Mouse (Mus musculus): ENCODE measurements at regions not wholly inside any gene's neighbourhood (a gene's known extent, or its start where the extent isn't known, plus 50 kb on each side); places are given as distances from the start of the nearest gene placed in this dataset.

DNA sequence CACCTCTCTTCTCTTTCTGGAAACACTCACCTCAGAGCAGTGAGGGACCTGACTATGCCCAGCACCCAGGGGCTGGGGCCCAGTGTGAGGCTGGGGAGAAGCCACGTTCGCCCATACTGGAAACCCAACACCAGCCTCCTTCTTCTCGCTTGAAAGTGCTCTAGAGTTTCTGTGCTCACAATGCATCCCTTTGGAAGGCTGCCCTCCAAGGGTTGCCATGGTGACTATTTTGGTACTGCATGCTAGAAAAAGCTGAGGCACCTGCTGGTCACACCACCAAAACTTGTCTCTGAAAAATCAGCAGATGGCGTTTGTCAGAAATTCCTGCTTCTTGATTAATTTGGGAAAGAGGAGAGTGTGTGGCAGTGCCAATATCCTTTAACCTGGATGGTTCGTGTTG lies 134.2 kb downstream of the Sec61b start:
- Histone ChIP-seq H3K27me3 (ENCODE audit: control insufficient read depth, insufficient read depth, low read length) (no peaks in the 10 kb centered on the region), H3K4me1 (ENCODE audit: control insufficient read depth, insufficient read depth, low read length) (0 out of 2 replicates have a peak, but pooled peaks cover 3% of the 10 kb centered on the region), H3K9me3 (ENCODE audit: control insufficient read depth, low read length) (no peaks in the 10 kb centered on the region), H3K36me3 (ENCODE audit: control insufficient read depth, insufficient read depth, low read length) (no peaks in the 10 kb centered on the region), H3K4me3 (ENCODE audit: low read depth, low read length) (no peak overlapping the region), H3K27ac (ENCODE audit: low read depth, low read length) (no peak overlapping the region), H3K9ac (ENCODE audit: low read length) (no peak overlapping the region), H3K4me2 (no peak overlapping the region)
- 49% methylated on average over 5 of the region's 5 CpGs for WGBS
- no peak for ATAC-seq (ENCODE audit: low FRiP score)
- DNase-seq (ENCODE audit: low spot score, missing footprints), result no peak

- 0 out of 2 replicates have a peak, but pooled peaks cover 3% of the 10 kb centered on the region for H3K4me1 ChIP-seq (ENCODE audit: control insufficient read depth, insufficient read depth, low read length)
- H3K36me3 ChIP-seq (ENCODE audit: control insufficient read depth, insufficient read depth, low read length), result no peaks in the 10 kb centered on the region
- 75% methylated on average over 5 of the region's 5 CpGs for WGBS
- H3K27ac ChIP-seq (ENCODE audit: low read depth, low read length), result no peak overlapping the region
- no peak overlapping the region for H3K4me2 ChIP-seq
- no peaks in the 10 kb centered on the region for H3K9me3 ChIP-seq (ENCODE audit: control insufficient read depth, low read length)
- DNase-seq (ENCODE audit: low spot score, missing footprints) (no peak), ATAC-seq (ENCODE audit: low FRiP score) (no peak)
- no peak overlapping the region for H3K4me3 ChIP-seq (ENCODE audit: low read depth, low read length)
- no peak overlapping the region for H3K9ac ChIP-seq (ENCODE audit: low read length)
- no peaks in the 10 kb centered on the region for H3K27me3 ChIP-seq (ENCODE audit: control insufficient read depth, insufficient read depth, low read length)
Measured at GRCm38 (mm10) chr4:47610913-47611312, 136.5 kb downstream of the Sec61b start.

- Histone ChIP-seq H3K27ac (ENCODE audit: low read depth, low read length) (no peak overlapping the region), H3K36me3 (ENCODE audit: control insufficient read depth, insufficient read depth, low read length) (no peaks in the 10 kb centered on the region), H3K4me1 (ENCODE audit: control insufficient read depth, insufficient read depth, low read length) (no peaks in the 10 kb centered on the region), H3K9me3 (ENCODE audit: control insufficient read depth, low read length) (no peaks in the 10 kb centered on the region), H3K9ac (ENCODE audit: low read length) (no peak overlapping the region), H3K4me2 (no peak overlapping the region), H3K27me3 (ENCODE audit: control insufficient read depth, insufficient read depth, low read length) (no peaks in the 10 kb centered on the region), H3K4me3 (ENCODE audit: low read depth, low read length) (no peak overlapping the region)
- no peak for DNase-seq (ENCODE audit: low spot score, missing footprints)
- 86% methylated on average over 3 of the region's 3 CpGs for WGBS
- no peak for ATAC-seq (ENCODE audit: low FRiP score)
Measured at GRCm38 (mm10) chr4:47616525-47616924, 142.1 kb downstream of the Sec61b start.

- no peak overlapping the region for H3K27ac ChIP-seq (ENCODE audit: low read depth, low read length)
- no peaks in the 10 kb centered on the region for H3K9me3 ChIP-seq (ENCODE audit: control insufficient read depth, low read length)
- H3K4me3 ChIP-seq (ENCODE audit: low read depth, low read length), result no peak overlapping the region
- H3K36me3 ChIP-seq (ENCODE audit: control insufficient read depth, insufficient read depth, low read length), result no peaks in the 10 kb centered on the region
- no peaks in the 10 kb centered on the region for H3K4me1 ChIP-seq (ENCODE audit: control insufficient read depth, insufficient read depth, low read length)
- ATAC-seq (ENCODE audit: low FRiP score) (no peak), DNase-seq (ENCODE audit: low spot score, missing footprints) (no peak)
- H3K9ac ChIP-seq (ENCODE audit: low read length), result no peak overlapping the region
- H3K27me3 ChIP-seq (ENCODE audit: control insufficient read depth, insufficient read depth, low read length), result no peaks in the 10 kb centered on the region
- no peak overlapping the region for H3K4me2 ChIP-seq
- 84% methylated on average over 3 of the region's 3 CpGs for WGBS
Measured at GRCm38 (mm10) chr4:47620700-47621099, 146.2 kb downstream of the Sec61b start.

DNA sequence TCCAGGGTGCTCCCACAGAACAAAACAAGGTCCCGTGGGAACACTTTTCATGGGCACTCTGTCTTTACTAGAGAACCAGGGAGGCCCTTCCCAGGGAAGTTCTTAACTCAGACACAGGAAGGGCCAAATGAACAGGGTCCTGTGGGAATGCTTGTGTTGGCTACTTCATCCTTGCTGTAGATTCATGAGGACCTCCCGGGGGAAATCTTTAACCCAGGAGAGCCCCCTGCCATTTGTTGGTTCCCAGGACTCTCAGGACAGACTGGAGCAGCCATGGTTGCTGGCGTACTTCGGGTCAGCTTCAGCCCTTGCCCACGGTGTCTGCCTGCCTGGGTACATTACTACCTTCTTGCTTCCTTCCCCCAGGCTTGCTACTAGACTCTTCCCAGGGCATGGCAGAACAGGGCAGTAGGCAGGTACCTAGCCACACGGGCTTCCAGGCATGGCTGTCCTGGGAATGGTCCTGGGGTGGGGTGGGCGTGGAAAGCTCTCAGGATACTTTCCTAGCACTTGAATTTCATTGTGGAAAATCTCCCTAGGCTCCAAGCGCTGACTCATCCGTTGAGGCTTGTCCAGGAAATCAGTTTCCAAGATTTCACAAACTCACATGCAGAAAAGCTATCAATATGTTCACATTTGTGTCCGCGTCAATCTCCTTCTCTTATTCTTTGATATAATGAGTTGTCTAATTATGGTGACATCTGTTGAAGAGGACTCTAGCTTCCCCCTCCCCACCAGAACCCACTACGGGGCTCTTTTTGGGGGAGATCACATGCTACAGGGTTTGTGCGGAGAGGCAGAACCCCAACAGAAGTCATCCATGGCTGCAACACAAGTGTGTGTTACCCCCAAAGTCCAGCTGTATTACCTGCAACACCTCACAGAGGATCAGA lies 148.6 kb downstream of the Sec61b start:
- H3K27me3 ChIP-seq (ENCODE audit: control insufficient read depth, insufficient read depth, low read length), result no peaks in the 10 kb centered on the region
- DNase-seq (ENCODE audit: low spot score, missing footprints) (no peak), ATAC-seq (ENCODE audit: low FRiP score) (no peak)
- no peaks in the 10 kb centered on the region for H3K9me3 ChIP-seq (ENCODE audit: control insufficient read depth, low read length)
- H3K4me1 ChIP-seq (ENCODE audit: control insufficient read depth, insufficient read depth, low read length), result no peaks in the 10 kb centered on the region
- H3K36me3 ChIP-seq (ENCODE audit: control insufficient read depth, insufficient read depth, low read length), result no peaks in the 10 kb centered on the region
- no peak overlapping the region for H3K27ac ChIP-seq (ENCODE audit: low read depth, low read length)
- H3K4me3 ChIP-seq (ENCODE audit: low read depth, low read length), result no peak overlapping the region
- 93% methylated on average over 13 of the region's 13 CpGs for WGBS
- no peak overlapping the region for H3K9ac ChIP-seq (ENCODE audit: low read length)
- H3K4me2 ChIP-seq, result no peak overlapping the region

- Histone ChIP-seq H3K9ac (ENCODE audit: low read length) (no peak overlapping the region), H3K9me3 (ENCODE audit: control insufficient read depth, low read length) (no peaks in the 10 kb centered on the region), H3K27me3 (ENCODE audit: control insufficient read depth, insufficient read depth, low read length) (no peaks in the 10 kb centered on the region), H3K4me1 (ENCODE audit: control insufficient read depth, insufficient read depth, low read length) (no peaks in the 10 kb centered on the region), H3K4me3 (ENCODE audit: low read depth, low read length) (no peak overlapping the region), H3K27ac (ENCODE audit: low read depth, low read length) (no peak overlapping the region), H3K36me3 (ENCODE audit: control insufficient read depth, insufficient read depth, low read length) (no peaks in the 10 kb centered on the region), H3K4me2 (no peak overlapping the region)
- DNase-seq (ENCODE audit: low spot score, missing footprints) (no peak), ATAC-seq (ENCODE audit: low FRiP score) (no peak)
- WGBS, result 76% methylated on average over 8 of the region's 8 CpGs
Measured at GRCm38 (mm10) chr4:47630006-47630405, 155.5 kb downstream of the Sec61b start.

- no peaks in the 10 kb centered on the region for H3K9me3 ChIP-seq (ENCODE audit: control insufficient read depth, low read length)
- ATAC-seq (ENCODE audit: low FRiP score) (no peak), DNase-seq (ENCODE audit: low spot score, missing footprints) (no peak)
- no peaks in the 10 kb centered on the region for H3K36me3 ChIP-seq (ENCODE audit: control insufficient read depth, insufficient read depth, low read length)
- no peak overlapping the region for H3K4me2 ChIP-seq
- no peak overlapping the region for H3K4me3 ChIP-seq (ENCODE audit: low read depth, low read length)
- H3K27ac ChIP-seq (ENCODE audit: low read depth, low read length), result no peak overlapping the region
- WGBS, result 68% methylated on average over 1 of the region's 1 CpGs
- H3K9ac ChIP-seq (ENCODE audit: low read length), result no peak overlapping the region
- no peaks in the 10 kb centered on the region for H3K4me1 ChIP-seq (ENCODE audit: control insufficient read depth, insufficient read depth, low read length)
- no peaks in the 10 kb centered on the region for H3K27me3 ChIP-seq (ENCODE audit: control insufficient read depth, insufficient read depth, low read length)
Measured at GRCm38 (mm10) chr4:47630427-47630826, 156.0 kb downstream of the Sec61b start.

DNA sequence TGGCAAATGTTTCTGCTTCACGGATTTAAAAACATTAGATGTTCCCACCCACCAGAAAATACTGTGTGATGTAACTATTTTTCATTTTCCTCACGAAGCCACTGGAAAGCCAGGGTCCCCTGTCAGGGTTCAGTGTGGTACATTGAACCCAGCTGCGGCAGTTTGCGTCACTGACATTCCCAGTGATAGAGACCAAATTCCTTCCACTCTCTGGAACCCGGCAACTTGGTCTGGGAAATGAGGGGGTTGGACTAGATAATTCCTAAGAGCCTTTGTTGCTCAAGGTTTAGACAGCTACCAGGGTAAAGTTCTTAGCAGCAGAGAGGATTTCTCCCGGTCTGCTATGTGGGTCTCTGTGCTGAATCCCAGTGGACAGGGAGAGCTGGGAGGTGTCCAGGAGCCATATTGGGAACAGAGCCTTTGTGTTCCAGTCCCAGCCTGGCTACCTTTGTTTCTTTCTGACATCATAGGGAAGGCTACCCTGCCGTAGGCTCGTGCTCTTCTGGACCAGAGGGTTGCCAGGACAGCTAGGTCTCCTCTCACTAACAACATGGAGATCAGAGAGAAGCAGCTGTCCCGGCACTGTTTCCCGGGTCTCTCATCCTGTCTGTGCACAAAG lies 164.5 kb downstream of the Sec61b start:
- no peak overlapping the region for H3K4me3 ChIP-seq (ENCODE audit: low read depth, low read length)
- no peaks in the 10 kb centered on the region for H3K9me3 ChIP-seq (ENCODE audit: control insufficient read depth, low read length)
- H3K9ac ChIP-seq (ENCODE audit: low read length), result no peak overlapping the region
- H3K27me3 ChIP-seq (ENCODE audit: control insufficient read depth, insufficient read depth, low read length), result no peaks in the 10 kb centered on the region
- no peaks in the 10 kb centered on the region for H3K4me1 ChIP-seq (ENCODE audit: control insufficient read depth, insufficient read depth, low read length)
- 46% methylated on average over 10 of the region's 10 CpGs for WGBS
- no peak overlapping the region for H3K4me2 ChIP-seq
- DNase-seq (ENCODE audit: low spot score, missing footprints), result no peak
- H3K36me3 ChIP-seq (ENCODE audit: control insufficient read depth, insufficient read depth, low read length), result no peaks in the 10 kb centered on the region
- ATAC-seq (ENCODE audit: low FRiP score), result peak; percentile 67; the same call in 1 of the 2 replicates
- H3K27ac ChIP-seq (ENCODE audit: low read depth, low read length), result no peak overlapping the region

GRCm38 (mm10) chr4:47645093-47645492 lies 170.6 kb downstream of the Sec61b start:
- ATAC-seq (ENCODE audit: low FRiP score) (no peak), DNase-seq (ENCODE audit: low spot score, missing footprints) (no peak)
- Histone ChIP-seq H3K27me3 (ENCODE audit: control insufficient read depth, insufficient read depth, low read length) (no peaks in the 10 kb centered on the region), H3K9ac (ENCODE audit: low read length) (no peak overlapping the region), H3K9me3 (ENCODE audit: control insufficient read depth, low read length) (peaks cover 4% of the 10 kb centered on the region; the same call in 1 of the 2 replicates), H3K4me1 (ENCODE audit: control insufficient read depth, insufficient read depth, low read length) (no peaks in the 10 kb centered on the region), H3K36me3 (ENCODE audit: control insufficient read depth, insufficient read depth, low read length) (no peaks in the 10 kb centered on the region), H3K27ac (ENCODE audit: low read depth, low read length) (no peak overlapping the region), H3K4me2 (no peak overlapping the region), H3K4me3 (ENCODE audit: low read depth, low read length) (no peak overlapping the region)
- WGBS, result 70% methylated on average over 1 of the region's 1 CpGs
